Mouse (Mus musculus): ENCODE data around the gene Prlr. TPM values are rescaled to one million over a fixed set of nuclear protein-coding genes. Genes with fewer than 3 reads are reported as not detected.

Gene Prlr
- total and polyA plus RNA-seq, 2 experiments from 2014 or later: 2.3 to 4.8 TPM

- no peak overlapping the region for H3K27ac ChIP-seq (ENCODE audit: low read depth, low read length)
- H3K4me1 ChIP-seq (ENCODE audit: insufficient read depth, low read length): no peaks in the 10 kb centered on the region
- H3K4me3 ChIP-seq (ENCODE audit: low read depth, low read length): no peak overlapping the region
- DNase-seq (ENCODE audit: low spot score) (no peak), ATAC-seq (ENCODE audit: low FRiP score) (no peak)
- WGBS: 88% methylated on average over 3 of the region's 3 CpGs
- H3K4me2 ChIP-seq (ENCODE audit: low read depth, low read length, poor library complexity, severe bottlenecking): no peak overlapping the region
- no peaks in the 10 kb centered on the region for H3K27me3 ChIP-seq (ENCODE audit: insufficient read depth, low read length)
- H3K9me3 ChIP-seq (ENCODE audit: low read length): no peaks in the 10 kb centered on the region
- no peaks in the 10 kb centered on the region for H3K36me3 ChIP-seq (ENCODE audit: insufficient read depth, low read length)
- no peak overlapping the region for H3K9ac ChIP-seq (replicated peaks; ENCODE audit: low read length, poor library complexity, severe bottlenecking)
- TF ChIP-seq CTCF (IDR thresholded peaks at IDR 0.05): no peak
These were observed 202.9 kb downstream of the Prlr start for GRCm38 (mm10) chr15:10379757-10380458.

- Histone ChIP-seq H3K4me1 (ENCODE audit: insufficient read depth, low read length) (no peaks in the 10 kb centered on the region), H3K36me3 (ENCODE audit: insufficient read depth, low read length) (no peaks in the 10 kb centered on the region), H3K9ac (replicated peaks; ENCODE audit: low read length, poor library complexity, severe bottlenecking) (no peak overlapping the region), H3K4me2 (ENCODE audit: low read depth, low read length, poor library complexity, severe bottlenecking) (no peak overlapping the region), H3K9me3 (ENCODE audit: low read length) (no peaks in the 10 kb centered on the region), H3K4me3 (ENCODE audit: low read depth, low read length) (no peak overlapping the region), H3K27me3 (ENCODE audit: insufficient read depth, low read length) (no peaks in the 10 kb centered on the region), H3K27ac (ENCODE audit: low read depth, low read length) (no peak overlapping the region)
- DNase-seq (ENCODE audit: low spot score) (no peak), ATAC-seq (ENCODE audit: low FRiP score) (no peak)
- no peak for TF ChIP-seq CTCF (IDR thresholded peaks at IDR 0.05)
- 71% methylated on average over 2 of the region's 2 CpGs for WGBS
These were observed 210.2 kb downstream of the Prlr start for GRCm38 (mm10) chr15:10387263-10387662.

Other genes starting within 250 kb of the Prlr start
- not detected in 2 replicates for gene Gm21973, start 148.1 kb downstream of the Prlr start, total RNA-seq (2014; rRNA removed)
- not detected in 2 replicates for gene Gm21973, start 148.1 kb downstream of the Prlr start, polyA plus RNA-seq (2015; fragmentation: Nextera tagmentation; extraction: Ambion mirVana)
- not detected in 2 replicates for gene Agxt2, start 181.3 kb downstream of the Prlr start, total RNA-seq (2014; rRNA removed)
- gene Agxt2, start 181.3 kb downstream of the Prlr start, polyA plus RNA-seq (2015; fragmentation: Nextera tagmentation; extraction: Ambion mirVana): not detected in 2 replicates

Data from midbrain, postnatal 0 days (tissue).